Mouse (Mus musculus) bone marrow, adult 2 months (tissue): ENCODE measurements around the gene Ivns1abp.

Experiments
- CTCF ChIP-seq: fragments of 200-500 bp; IDR thresholded peaks from 2 replicates; pipeline ENCODE4 v1.5.1; 2011; ENCODE audit warnings: low read length, control low read depth; ENCODE audit not compliant: control insufficient read depth, insufficient read depth
- POLR2A ChIP-seq: fragments of 200-500 bp; IDR thresholded peaks from 2 replicates; pipeline ENCODE4 v1.6.1; 2011; ENCODE audit warnings: low read depth, mild to moderate bottlenecking, control low read depth, low read length, borderline replicate concordance; ENCODE audit not compliant: control insufficient read depth

GRCm38 (mm10) chr1:151296621-151297020 lies 47.7 kb upstream of the Ivns1abp start:
- TF ChIP-seq POLR2A (no peak), CTCF (no peak)
